Mouse (Mus musculus): ENCODE data around the gene Gm14393.
"Not testable (repeated sequence)": the region's sequence is repeated elsewhere in the genome, so short reads cannot be mapped to it uniquely, and the experiment has no call there.

The Gm14393 gene

GRCm38 (mm10) chr2:175067681-175068261, at the start of gene Gm14393:
Gm14393 (minus strand) TSS chr2:175067781.
- DNase-seq = not testable (repeated sequence)

GRCm38 (mm10) chr2:175044268-175044667, 23.3 kb downstream of the Gm14393 start:
- not testable (repeated sequence) for DNase-seq

Data from embryo, embryonic 11 days (tissue).